Comparison of ENCODE assay signal across 8 mouse cellular contexts in the genomic region with DNA sequence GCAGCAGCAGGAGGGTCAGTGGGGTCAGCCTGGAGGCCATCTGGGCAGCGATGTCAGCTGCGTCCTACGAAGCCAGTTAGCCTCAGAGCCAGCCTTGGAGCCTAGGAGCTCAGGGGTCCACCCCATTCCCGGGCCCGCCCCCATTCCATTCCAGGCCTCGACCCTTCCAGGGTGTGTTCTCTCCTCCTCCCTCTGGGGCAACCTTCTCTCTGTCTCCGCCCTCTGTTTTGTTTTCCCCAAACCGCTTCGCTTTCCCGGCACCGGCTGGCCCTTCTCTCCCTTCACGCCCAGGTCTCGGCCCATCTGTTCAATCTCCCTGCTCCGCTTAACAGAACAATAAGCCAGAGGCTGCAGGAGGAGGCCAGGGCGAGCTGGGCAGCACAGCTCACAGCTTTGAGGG. TPM values are rescaled to one million over a fixed set of nuclear protein-coding genes. Genes with fewer than 3 reads are reported as not detected.
DNase-seq lines count a peak whose midpoint lies in the region; ATAC-seq and TF ChIP-seq lines count a peak whose summit lies in the region.

No protein-coding gene starts in this region.

- no peaks in the 10 kb centered on the region for H3K4me1 ChIP-seq in intestine, postnatal 0 days (replicated peaks; ENCODE audit: control insufficient read depth, insufficient read depth, low read length)
- peaks cover 0 to 5% of the 10 kb centered on the region in 2 experiments; a peak in 2 of 4 replicates for H3K4me1 ChIP-seq in liver, embryonic 14.5 days (replicated peaks; ENCODE audit: control insufficient read depth in 2 of 2, insufficient read depth in 2 of 2, low read length in 1 of 2)
- peaks cover 5% of the 10 kb centered on the region; the same call in 1 of the 2 replicates for H3K4me1 ChIP-seq in neural tube, embryonic 14.5 days (ENCODE audit: control insufficient read depth, insufficient read depth, low read length)

- TF ChIP-seq EP300 in liver, embryonic 14.5 days (IDR thresholded peaks at IDR 0.05; ENCODE audit: low read depth), result no peak

- peak overlapping the region; percentile 42 for H3K4me2 ChIP-seq in intestine, postnatal 0 days (replicated peaks; ENCODE audit: low read depth)
- peak overlapping the region; percentile 26 for H3K4me2 ChIP-seq in liver, embryonic 14.5 days (ENCODE audit: low read depth)
- peak overlapping the region; percentile 43 for H3K4me2 ChIP-seq in neural tube, embryonic 14.5 days (ENCODE audit: low read depth, low read length)

- peak; percentile 81 for ATAC-seq in intestine, postnatal 0 days
- peak; percentile 54 for ATAC-seq in liver, embryonic 14.5 days (ENCODE audit: insufficient read depth)
- peak; percentile 90 for ATAC-seq in neural tube, embryonic 14.5 days (ENCODE audit: low read depth)

- no peak overlapping the region for H3K9ac ChIP-seq in intestine, postnatal 0 days (ENCODE audit: low read depth, low read length)
- no peak overlapping the region for H3K9ac ChIP-seq in liver, embryonic 14.5 days (replicated peaks)
- H3K9ac ChIP-seq in neural tube, embryonic 14.5 days (replicated peaks; ENCODE audit: low read depth, low read length), result peak overlapping the region; percentile 61

- no peaks in the 10 kb centered on the region for H3K36me3 ChIP-seq in intestine, postnatal 0 days (ENCODE audit: control insufficient read depth, insufficient read depth)
- no peaks in the 10 kb centered on the region for H3K36me3 ChIP-seq in liver, embryonic 14.5 days (replicated peaks; ENCODE audit: control insufficient read depth, insufficient read depth, low read depth)
- no peaks in the 10 kb centered on the region for H3K36me3 ChIP-seq in neural tube, embryonic 14.5 days (ENCODE audit: control insufficient read depth, insufficient read depth, low read length)

- no peak for TF ChIP-seq CTCF in intestine, postnatal 0 days (IDR thresholded peaks at IDR 0.05; ENCODE audit: low read depth)
- TF ChIP-seq CTCF in liver, embryonic 14.5 days (IDR thresholded peaks at IDR 0.05; ENCODE audit: low read depth), result no peak

- peak; percentile 18 for DNase-seq in layer of hippocampus, adult 11-12 months (ENCODE audit: low spot score)
- DNase-seq in layer of hippocampus, adult 9-10 months (ENCODE audit: low spot score), result no peak
- peak; percentile 50 for DNase-seq in embryo, embryonic 11.5 days (ENCODE audit: low read depth, low spot score)
- peak; percentile 85 to 94 for DNase-seq in heart, adult 18-20 months
- no peak for DNase-seq in liver, embryonic 14.5 days (ENCODE audit: low read depth in 3 of 3, low spot score in 3 of 3)
- DNase-seq in B cell, adult 2 months, result no peak

- no peaks in the 10 kb centered on the region; the same call in 1 of the 2 replicates for H3K27me3 ChIP-seq in intestine, postnatal 0 days (replicated peaks; ENCODE audit: control insufficient read depth, insufficient read depth, low read length)
- peaks cover 30% of the 10 kb centered on the region for H3K27me3 ChIP-seq in liver, embryonic 14.5 days (ENCODE audit: control insufficient read depth, insufficient read depth, low read length)
- H3K27me3 ChIP-seq in neural tube, embryonic 14.5 days (ENCODE audit: control insufficient read depth, insufficient read depth, low read length), result no peaks in the 10 kb centered on the region

- 14% methylated on average over 15 of the region's 15 CpGs for WGBS in intestine, postnatal 0 days
- 14% methylated on average over 15 of the region's 15 CpGs for WGBS in liver, embryonic 14.5 days (ENCODE audit: insufficient replicate concordance)
- WGBS in neural tube, embryonic 14.5 days, result 2% methylated on average over 14 of the region's 15 CpGs

- H3K9me3 ChIP-seq in intestine, postnatal 0 days (ENCODE audit: control insufficient read depth), result no peaks in the 10 kb centered on the region
- H3K9me3 ChIP-seq in liver, embryonic 14.5 days (ENCODE audit: control insufficient read depth, low read length), result no peaks in the 10 kb centered on the region
- no peaks in the 10 kb centered on the region for H3K9me3 ChIP-seq in neural tube, embryonic 14.5 days (ENCODE audit: control insufficient read depth, low read length)

- no peak overlapping the region for H3K27ac ChIP-seq in intestine, postnatal 0 days (ENCODE audit: low read depth, low read length)
- no peak overlapping the region for H3K27ac ChIP-seq in liver, embryonic 14.5 days
- H3K27ac ChIP-seq in neural tube, embryonic 14.5 days (ENCODE audit: low read depth, low read length), result peak overlapping the region; percentile 57; the same call in 1 of the 2 replicates

- peak overlapping the region; percentile 23 for H3K4me3 ChIP-seq in intestine, postnatal 0 days (ENCODE audit: low read depth, low read length)
- H3K4me3 ChIP-seq in liver, embryonic 14.5 days (ENCODE audit: insufficient read depth in 1 of 2, low read depth in 2 of 2, low read length in 2 of 2), result peak overlapping the region; percentile 18 to 24; a peak in 3 of 4 replicates
- peak overlapping the region; percentile 18 for H3K4me3 ChIP-seq in neural tube, embryonic 14.5 days (ENCODE audit: low read depth, low read length)

RNA-seq across cellular contexts. Expression of gene Serping1, which starts 0.5 kb away (rescaled TPM):
- total RNA-seq in heart, adult 18-20 months (2021), result 10 to 100 TPM; 64.0 to 71.6 TPM
- polyA plus RNA-seq in intestine, postnatal 0 days (2015; fragmentation: Nextera tagmentation; extraction: Ambion mirVana), result 49.4 and 50.7 TPM in 2 replicates
- 32.4 and 35.4 TPM in 2 replicates for polyA plus RNA-seq in liver, embryonic 14.5 days (2012; rRNA removed)
- polyA plus RNA-seq in liver, embryonic 14.5 days (2014; fragmentation: Nextera tagmentation; extraction: Ambion mirVana), result 45.4 and 61.5 TPM in 2 replicates
- 15.7 and 34.8 TPM in 2 replicates for polyA plus RNA-seq in neural tube, embryonic 14.5 days (2014; fragmentation: Nextera tagmentation; extraction: Ambion mirVana)

RNA-seq across cellular contexts. Expression of gene Ube2l6, which starts 23.9 kb away (rescaled TPM):
- 10 to 100 TPM; 30.0 to 33.2 TPM for total RNA-seq in heart, adult 18-20 months (2021)
- polyA plus RNA-seq in intestine, postnatal 0 days (2015; fragmentation: Nextera tagmentation; extraction: Ambion mirVana), result 115 and 117 TPM in 2 replicates
- 243 and 304 TPM in 2 replicates for polyA plus RNA-seq in liver, embryonic 14.5 days (2012; rRNA removed)
- 469 and 479 TPM in 2 replicates for polyA plus RNA-seq in liver, embryonic 14.5 days (2014; fragmentation: Nextera tagmentation; extraction: Ambion mirVana)
- 16.3 and 16.7 TPM in 2 replicates for polyA plus RNA-seq in neural tube, embryonic 14.5 days (2014; fragmentation: Nextera tagmentation; extraction: Ambion mirVana)

RNA-seq across cellular contexts. Expression of gene Gm19426, which starts 31.3 kb away (rescaled TPM):
- total RNA-seq in heart, adult 18-20 months (2021), result 1 to 10 TPM in 1 of 2 experiments, under 1 TPM in 1; 0.98 to 1.7 TPM
- polyA plus RNA-seq in intestine, postnatal 0 days (2015; fragmentation: Nextera tagmentation; extraction: Ambion mirVana), result 2.2 and 2.5 TPM in 2 replicates
- polyA plus RNA-seq in liver, embryonic 14.5 days (2012; rRNA removed), result 1.1 and 1.8 TPM in 2 replicates
- polyA plus RNA-seq in liver, embryonic 14.5 days (2014; fragmentation: Nextera tagmentation; extraction: Ambion mirVana), result 0.98 and 1.1 TPM in 2 replicates
- polyA plus RNA-seq in neural tube, embryonic 14.5 days (2014; fragmentation: Nextera tagmentation; extraction: Ambion mirVana), result 1.7 and 2.6 TPM in 2 replicates

RNA-seq across cellular contexts. Expression of gene Ypel4, which starts 40.9 kb away (rescaled TPM):
- under 1 TPM; 0.20 to 0.23 TPM for total RNA-seq in heart, adult 18-20 months (2021)
- polyA plus RNA-seq in intestine, postnatal 0 days (2015; fragmentation: Nextera tagmentation; extraction: Ambion mirVana), result 1.8 and 1.9 TPM in 2 replicates
- 122 and 145 TPM in 2 replicates for polyA plus RNA-seq in liver, embryonic 14.5 days (2012; rRNA removed)
- 53.4 and 58.1 TPM in 2 replicates for polyA plus RNA-seq in liver, embryonic 14.5 days (2014; fragmentation: Nextera tagmentation; extraction: Ambion mirVana)
- 17.8 TPM in 2 replicates for polyA plus RNA-seq in neural tube, embryonic 14.5 days (2014; fragmentation: Nextera tagmentation; extraction: Ambion mirVana)

RNA-seq across cellular contexts. Expression of gene Clp1, which starts 47.6 kb away (rescaled TPM):
- 1 to 10 TPM; 4.3 to 4.4 TPM for total RNA-seq in heart, adult 18-20 months (2021)
- 18.1 and 21.8 TPM in 2 replicates for polyA plus RNA-seq in intestine, postnatal 0 days (2015; fragmentation: Nextera tagmentation; extraction: Ambion mirVana)
- 22.1 and 27.5 TPM in 2 replicates for polyA plus RNA-seq in liver, embryonic 14.5 days (2012; rRNA removed)
- 50.9 and 54.6 TPM in 2 replicates for polyA plus RNA-seq in liver, embryonic 14.5 days (2014; fragmentation: Nextera tagmentation; extraction: Ambion mirVana)
- polyA plus RNA-seq in neural tube, embryonic 14.5 days (2014; fragmentation: Nextera tagmentation; extraction: Ambion mirVana), result 20.6 and 24.7 TPM in 2 replicates

Comparison
In these comparisons a context has a peak if more than half of its experiments do, and no peak if none do; other contexts are left out.
1. DNase-seq: peak in layer of hippocampus, adult 11-12 months (single experiment), embryo, embryonic 11.5 days (single experiment) and heart, adult 18-20 months (2 of 2); none in layer of hippocampus, adult 9-10 months (single experiment), liver, embryonic 14.5 days (0 of 3) and B cell, adult 2 months (0 of 2).
2. Peak in every context shown above with its lines, with median percentiles within 50 percentile points of each other: ATAC-seq, H3K4me2 ChIP-seq and H3K4me3 ChIP-seq.